Mouse (Mus musculus) lung, adult 2 months (tissue): ENCODE measurements around the gene Fhad1.

ENCODE experiments used
- CTCF ChIP-seq: fragments of 200-500 bp; IDR thresholded peaks from 2 replicates; pipeline ENCODE4 v1.5.1; 2011; ENCODE audit warnings: mild to moderate bottlenecking, low read length, control low read depth; ENCODE audit not compliant: insufficient read depth
- POLR2A ChIP-seq: fragments of 200-500 bp; IDR thresholded peaks from 2 replicates; pipeline ENCODE4 v1.6.1; 2011; ENCODE audit warnings: low read depth, mild to moderate bottlenecking, control low read depth, low read length, borderline replicate concordance; ENCODE audit errors: extremely low read depth

GRCm38 (mm10) chr4:141878621-141879020 is 136.3 kb downstream of the Fhad1 start:
- TF ChIP-seq CTCF (no peak), POLR2A (no peak)
